Mouse (Mus musculus) megakaryocyte, embryonic 14.5 days (primary cell): Measurements from ENCODE around the gene Arhgap28.

ENCODE experiments used
- FLI1 ChIP-seq: IDR thresholded peaks from 2 replicates; pipeline ENCODE4 v1.6.1; 2012; ENCODE audit warnings: low read length, inconsistent platforms, mixed read lengths
- GATA1 ChIP-seq: IDR thresholded peaks from 3 replicates; pipeline ENCODE4 v1.6.1; 2012; ENCODE audit warnings: mixed read lengths, low read length, inconsistent platforms, borderline replicate concordance

- TF ChIP-seq GATA1 (no peak), FLI1 (no peak)
Observed at GRCm38 (mm10) chr17:67904315-67904944, 99.5 kb downstream of the Arhgap28 start.
